Mouse (Mus musculus) testis, adult 2 months (tissue): ENCODE measurements around the gene Tfap2a.

Source experiments
- CTCF ChIP-seq: fragments of 200-500 bp; IDR thresholded peaks from 2 replicates; pipeline ENCODE4 v1.5.1; 2012; ENCODE audit warnings: low read depth, mild to moderate bottlenecking, inconsistent platforms, low read length, moderate library complexity; ENCODE audit not compliant: control insufficient read depth, insufficient read depth, insufficient replicate concordance
- POLR2A ChIP-seq: fragments of 200-500 bp; IDR thresholded peaks from 2 replicates; pipeline ENCODE4 v1.6.1; 2012; ENCODE audit warnings: low read depth, mild to moderate bottlenecking, inconsistent platforms, low read length, moderate library complexity; ENCODE audit not compliant: control insufficient read depth

GRCm38 (mm10) chr13:40709321-40710061 lies 28.7 kb downstream of the Tfap2a start:
- TF ChIP-seq CTCF = no peak
- TF ChIP-seq POLR2A = no peak
